Mouse (Mus musculus): ENCODE data around the gene Rhoh. TPM values are rescaled to one million over a fixed set of nuclear protein-coding genes. Genes with fewer than 3 reads are reported as not detected.

Rhoh gene
- total RNA-seq, 1 experiment = 0.27 TPM

- no peak overlapping the region for H3K9ac ChIP-seq (ENCODE audit: insufficient read depth, low read depth, low read length, poor library complexity, severe bottlenecking)
- H3K4me3 ChIP-seq (ENCODE audit: insufficient read depth in 1 of 2, low read depth in 1 of 2, low read length in 2 of 2, poor library complexity in 1 of 2, severe bottlenecking in 1 of 2) = no peak overlapping the region
- TF ChIP-seq ZNF384 (IDR thresholded peaks at IDR 0.05; ENCODE audit: low read depth, low read length) (no peak), ZC3H11A (IDR thresholded peaks at IDR 0.05; ENCODE audit: borderline replicate concordance, low read depth, low read length) (no peak), CHD2 (IDR thresholded peaks at IDR 0.05; ENCODE audit: low read depth, low read length) (no peak), MAFK (IDR thresholded peaks at IDR 0.05; ENCODE audit: insufficient read depth, low read depth, low read length) (no peak), HCFC1 (IDR thresholded peaks at IDR 0.05; ENCODE audit: borderline replicate concordance, insufficient read depth, low read length) (no peak)
- in situ Hi-C loops (cut with MboI; ENCODE audit: low sequenced_read_pairs in 2 of 2, unreplicated experiment in 2 of 2) = no loop called here
- DNase-seq (ENCODE audit: low read depth, low spot score) = no peak
- no peaks in the 10 kb centered on the region for H3K36me3 ChIP-seq (ENCODE audit: control insufficient read depth, insufficient read depth, low read length, poor library complexity, severe bottlenecking)
- H3K9me3 ChIP-seq (ENCODE audit: control insufficient read depth, insufficient read depth, low read depth, low read length) = no peaks in the 10 kb centered on the region
- no peak overlapping the region for H3K27ac ChIP-seq (ENCODE audit: insufficient read depth, low read depth, low read length, poor library complexity, severe bottlenecking)
- H3K4me1 ChIP-seq (ENCODE audit: control insufficient read depth in 2 of 2, insufficient read depth in 2 of 2, low read length in 2 of 2, poor library complexity in 1 of 2) = peaks cover 0 to 11% of the 10 kb centered on the region in 2 experiments; a peak in 2 of 4 replicates
These were observed 47.7 kb downstream of the Rhoh start for GRCm38 (mm10) chr5:65908751-65909150.

GRCm38 (mm10) chr5:65909321-65909720 lies 48.3 kb downstream of the Rhoh start:
- H3K9ac ChIP-seq (ENCODE audit: insufficient read depth, low read depth, low read length, poor library complexity, severe bottlenecking) = no peak overlapping the region
- no peaks in the 10 kb centered on the region for H3K9me3 ChIP-seq (ENCODE audit: control insufficient read depth, insufficient read depth, low read depth, low read length)
- H3K4me1 ChIP-seq (ENCODE audit: control insufficient read depth in 2 of 2, insufficient read depth in 2 of 2, low read length in 2 of 2, poor library complexity in 1 of 2) = peaks cover 0 to 11% of the 10 kb centered on the region in 2 experiments; a peak in 2 of 4 replicates
- H3K36me3 ChIP-seq (ENCODE audit: control insufficient read depth, insufficient read depth, low read length, poor library complexity, severe bottlenecking) = no peaks in the 10 kb centered on the region
- no peak overlapping the region for H3K27ac ChIP-seq (ENCODE audit: insufficient read depth, low read depth, low read length, poor library complexity, severe bottlenecking)
- DNase-seq (ENCODE audit: low read depth, low spot score) = no peak
- no peak for TF ChIP-seq HCFC1 (IDR thresholded peaks at IDR 0.05; ENCODE audit: borderline replicate concordance, insufficient read depth, low read length)
- no peak for TF ChIP-seq ZNF384 (IDR thresholded peaks at IDR 0.05; ENCODE audit: low read depth, low read length)
- no peak for TF ChIP-seq ZC3H11A (IDR thresholded peaks at IDR 0.05; ENCODE audit: borderline replicate concordance, low read depth, low read length)
- no peak for TF ChIP-seq MAFK (IDR thresholded peaks at IDR 0.05; ENCODE audit: insufficient read depth, low read depth, low read length)
- TF ChIP-seq CHD2 (IDR thresholded peaks at IDR 0.05; ENCODE audit: low read depth, low read length) = no peak
- H3K4me3 ChIP-seq (ENCODE audit: insufficient read depth in 1 of 2, low read depth in 1 of 2, low read length in 2 of 2, poor library complexity in 1 of 2, severe bottlenecking in 1 of 2) = no peak overlapping the region
- in situ Hi-C loops (cut with MboI; ENCODE audit: low sequenced_read_pairs in 2 of 2, unreplicated experiment in 2 of 2) = no loop called here

DNA sequence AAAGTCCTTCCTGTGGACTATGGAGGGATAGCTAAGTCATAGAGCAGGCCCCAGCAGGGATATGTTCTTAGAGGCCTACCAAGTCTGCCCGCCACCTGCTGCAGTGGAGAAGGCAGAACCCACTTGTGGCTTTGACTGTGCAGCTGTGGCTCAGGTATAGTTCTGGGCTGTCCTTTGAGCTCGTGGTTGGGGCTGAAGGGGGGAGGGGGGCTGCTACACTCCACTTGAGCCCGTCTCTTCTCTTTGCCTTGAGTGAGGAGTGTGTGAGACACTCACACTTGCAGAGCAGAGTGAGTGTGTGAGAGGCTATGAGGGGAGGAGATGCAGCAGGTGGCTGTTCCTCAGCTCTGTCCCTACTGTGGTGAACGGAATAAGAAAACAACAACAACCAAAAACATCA lies 49.4 kb downstream of the Rhoh start:
- Histone ChIP-seq H3K4me1 (ENCODE audit: control insufficient read depth in 2 of 2, insufficient read depth in 2 of 2, low read length in 2 of 2, poor library complexity in 1 of 2) (peaks cover 0 to 11% of the 10 kb centered on the region in 2 experiments; a peak in 2 of 4 replicates), H3K9me3 (ENCODE audit: control insufficient read depth, insufficient read depth, low read depth, low read length) (no peaks in the 10 kb centered on the region), H3K4me3 (ENCODE audit: insufficient read depth in 1 of 2, low read depth in 1 of 2, low read length in 2 of 2, poor library complexity in 1 of 2, severe bottlenecking in 1 of 2) (no peak overlapping the region), H3K36me3 (ENCODE audit: control insufficient read depth, insufficient read depth, low read length, poor library complexity, severe bottlenecking) (no peaks in the 10 kb centered on the region), H3K9ac (ENCODE audit: insufficient read depth, low read depth, low read length, poor library complexity, severe bottlenecking) (no peak overlapping the region), H3K27ac (ENCODE audit: insufficient read depth, low read depth, low read length, poor library complexity, severe bottlenecking) (no peak overlapping the region)
- in situ Hi-C loops (cut with MboI; ENCODE audit: low sequenced_read_pairs in 2 of 2, unreplicated experiment in 2 of 2) = no loop called here
- no peak for TF ChIP-seq CHD2 (IDR thresholded peaks at IDR 0.05; ENCODE audit: low read depth, low read length)
- no peak for DNase-seq (ENCODE audit: low read depth, low spot score)

DNA sequence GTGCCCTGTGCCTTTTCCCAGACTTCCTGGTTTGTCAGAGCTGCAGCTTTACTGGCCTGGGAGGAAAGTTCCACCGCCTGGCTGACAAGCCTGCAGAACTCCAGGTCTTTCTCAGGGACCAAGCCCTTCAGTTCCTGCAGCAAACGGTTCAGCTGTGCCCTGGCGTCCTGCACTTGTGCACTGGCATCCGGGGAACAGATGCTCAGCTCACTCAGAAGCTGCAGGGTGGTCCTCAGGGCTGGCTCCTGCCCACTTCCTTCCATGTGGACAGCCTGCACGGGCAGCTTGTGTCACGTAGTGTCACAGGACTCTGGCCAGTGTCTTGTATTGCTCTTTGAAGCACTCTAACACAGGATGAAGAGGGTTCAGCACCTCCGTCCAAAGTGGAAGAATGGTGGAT lies 50.7 kb downstream of the Rhoh start:
- Histone ChIP-seq H3K4me1 (ENCODE audit: control insufficient read depth in 2 of 2, insufficient read depth in 2 of 2, low read length in 2 of 2, poor library complexity in 1 of 2) (peaks cover 0 to 11% of the 10 kb centered on the region in 2 experiments; a peak in 2 of 4 replicates), H3K4me3 (ENCODE audit: insufficient read depth in 1 of 2, low read depth in 1 of 2, low read length in 2 of 2, poor library complexity in 1 of 2, severe bottlenecking in 1 of 2) (peak overlapping the region; percentile 29 to 38), H3K27ac (ENCODE audit: insufficient read depth, low read depth, low read length, poor library complexity, severe bottlenecking) (no peak overlapping the region), H3K9me3 (ENCODE audit: control insufficient read depth, insufficient read depth, low read depth, low read length) (no peaks in the 10 kb centered on the region), H3K36me3 (ENCODE audit: control insufficient read depth, insufficient read depth, low read length, poor library complexity, severe bottlenecking) (no peaks in the 10 kb centered on the region), H3K9ac (ENCODE audit: insufficient read depth, low read depth, low read length, poor library complexity, severe bottlenecking) (no peak overlapping the region)
- no peak for TF ChIP-seq CHD2 (IDR thresholded peaks at IDR 0.05; ENCODE audit: low read depth, low read length)
- TF ChIP-seq MAFK (IDR thresholded peaks at IDR 0.05; ENCODE audit: insufficient read depth, low read depth, low read length) = no peak
- no peak for TF ChIP-seq ZC3H11A (IDR thresholded peaks at IDR 0.05; ENCODE audit: borderline replicate concordance, low read depth, low read length)
- no peak for TF ChIP-seq HCFC1 (IDR thresholded peaks at IDR 0.05; ENCODE audit: borderline replicate concordance, insufficient read depth, low read length)
- no peak for TF ChIP-seq ZNF384 (IDR thresholded peaks at IDR 0.05; ENCODE audit: low read depth, low read length)
- in situ Hi-C loops (cut with MboI; ENCODE audit: low sequenced_read_pairs in 2 of 2, unreplicated experiment in 2 of 2) = no loop called here
- no peak for DNase-seq (ENCODE audit: low read depth, low spot score)

DNA sequence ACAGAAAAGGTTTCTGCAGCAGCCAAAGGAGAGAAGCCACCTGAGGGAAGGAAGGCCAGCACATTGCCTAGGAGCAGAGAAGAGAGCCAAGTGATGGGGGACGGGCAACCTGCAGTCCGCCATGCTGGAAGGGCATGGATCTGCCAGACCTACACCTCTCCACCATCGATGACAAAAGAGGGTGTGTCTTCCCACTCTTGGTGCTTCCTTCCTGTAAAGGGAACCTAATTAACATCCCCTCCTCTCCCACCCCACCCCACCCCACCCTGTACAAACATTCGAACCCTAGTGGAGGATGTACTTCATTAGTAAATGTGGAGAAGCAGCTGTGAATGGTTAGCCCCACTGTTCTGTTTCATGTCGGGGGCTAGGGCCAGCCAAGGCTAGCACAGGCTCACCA lies 51.2 kb downstream of the Rhoh start:
- Histone ChIP-seq H3K4me3 (ENCODE audit: insufficient read depth in 1 of 2, low read depth in 1 of 2, low read length in 2 of 2, poor library complexity in 1 of 2, severe bottlenecking in 1 of 2) (peak overlapping the region; percentile 29 to 34; a peak in 3 of 4 replicates), H3K4me1 (ENCODE audit: control insufficient read depth in 2 of 2, insufficient read depth in 2 of 2, low read length in 2 of 2, poor library complexity in 1 of 2) (peaks cover 0 to 11% of the 10 kb centered on the region in 2 experiments; a peak in 2 of 4 replicates), H3K27ac (ENCODE audit: insufficient read depth, low read depth, low read length, poor library complexity, severe bottlenecking) (no peak overlapping the region), H3K36me3 (ENCODE audit: control insufficient read depth, insufficient read depth, low read length, poor library complexity, severe bottlenecking) (no peaks in the 10 kb centered on the region), H3K9ac (ENCODE audit: insufficient read depth, low read depth, low read length, poor library complexity, severe bottlenecking) (no peak overlapping the region), H3K9me3 (ENCODE audit: control insufficient read depth, insufficient read depth, low read depth, low read length) (no peaks in the 10 kb centered on the region)
- peak; percentile 30 for DNase-seq (ENCODE audit: low read depth, low spot score)
- in situ Hi-C loops (cut with MboI; ENCODE audit: low sequenced_read_pairs in 2 of 2, unreplicated experiment in 2 of 2) = no loop called here
- no peak for TF ChIP-seq CHD2 (IDR thresholded peaks at IDR 0.05; ENCODE audit: low read depth, low read length)
- TF ChIP-seq ZC3H11A (IDR thresholded peaks at IDR 0.05; ENCODE audit: borderline replicate concordance, low read depth, low read length) = no peak
- TF ChIP-seq ZNF384 (IDR thresholded peaks at IDR 0.05; ENCODE audit: low read depth, low read length) = no peak
- no peak for TF ChIP-seq MAFK (IDR thresholded peaks at IDR 0.05; ENCODE audit: insufficient read depth, low read depth, low read length)
- no peak for TF ChIP-seq HCFC1 (IDR thresholded peaks at IDR 0.05; ENCODE audit: borderline replicate concordance, insufficient read depth, low read length)
